Mouse (Mus musculus): ENCODE measurements at regions not wholly inside any gene's neighbourhood (a gene's known extent, or its start where the extent isn't known, plus 50 kb on each side); places are given as distances from the start of the nearest gene placed in this dataset.
"Not testable (repeated sequence)": the region's sequence is repeated elsewhere in the genome, so short reads cannot be mapped to it uniquely, and the experiment has no call there.

- DNase-seq: no peak
Measured at GRCm38 (mm10) chr16:51169294-51169693, 578.3 kb upstream of the Ccdc54 start.

DNA sequence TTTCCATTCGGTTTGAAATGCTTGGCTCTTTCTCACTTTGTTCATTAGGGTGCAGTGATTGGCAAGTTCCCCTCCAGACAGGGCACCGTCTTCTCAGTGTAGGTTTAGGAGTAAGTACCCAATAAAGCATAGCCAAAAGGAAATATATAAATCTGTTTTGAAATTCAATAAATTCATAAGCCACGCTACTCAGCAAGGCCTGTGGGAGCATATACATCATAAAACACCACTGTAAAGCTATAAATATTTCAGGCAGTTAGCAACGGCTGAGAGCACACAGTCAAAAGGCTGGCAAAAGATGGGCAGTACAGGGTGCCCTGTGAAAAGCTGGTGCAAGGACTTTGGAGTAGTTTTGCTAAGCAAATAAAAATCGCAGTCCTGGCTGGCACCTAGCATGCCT is 569.8 kb upstream of the Ccdc54 start:
- DNase-seq: no peak

- no peak for DNase-seq
Measured at GRCm38 (mm10) chr16:51138575-51138974, 547.6 kb upstream of the Ccdc54 start.

GRCm38 (mm10) chr16:51119835-51120234 is 528.9 kb upstream of the Ccdc54 start:
- peak; percentile 33 for DNase-seq

GRCm38 (mm10) chr16:51118365-51118764 is 527.4 kb upstream of the Ccdc54 start:
- DNase-seq: no peak

- no peak for DNase-seq
Measured at GRCm38 (mm10) chr16:51117836-51118235, 526.9 kb upstream of the Ccdc54 start.

GRCm38 (mm10) chr16:51109864-51110263 is 518.9 kb upstream of the Ccdc54 start:
- DNase-seq: no peak

- DNase-seq: no peak
Measured at GRCm38 (mm10) chr16:51107421-51107820, 516.5 kb upstream of the Ccdc54 start.

- no peak for DNase-seq
Measured at GRCm38 (mm10) chr16:51086556-51086955, 495.6 kb upstream of the Ccdc54 start.

GRCm38 (mm10) chr16:51080146-51080545 is 489.2 kb upstream of the Ccdc54 start:
- no peak for DNase-seq

GRCm38 (mm10) chr16:51048650-51049049 is 457.7 kb upstream of the Ccdc54 start:
- no peak for DNase-seq

- no peak for DNase-seq
Measured at GRCm38 (mm10) chr16:51048169-51048568, 457.2 kb upstream of the Ccdc54 start.

DNA sequence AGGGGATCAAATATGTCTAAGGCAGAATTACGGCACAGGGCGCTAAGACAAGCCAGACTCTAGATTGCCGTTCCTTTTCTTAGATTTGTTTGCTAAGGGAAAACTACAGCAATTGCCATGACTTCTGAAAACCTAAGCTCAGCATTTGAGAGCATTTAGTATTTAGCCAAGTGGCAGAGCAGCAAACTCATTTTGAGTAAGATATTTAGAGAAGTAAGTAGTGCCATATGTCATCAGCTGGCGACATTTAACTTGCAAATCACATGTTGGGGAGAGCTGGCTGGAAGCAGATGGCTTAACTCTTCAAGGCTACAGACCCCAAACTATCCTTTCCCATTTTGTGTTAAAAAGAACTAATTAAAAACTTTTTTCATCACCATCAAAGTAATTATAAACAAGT is 450.4 kb upstream of the Ccdc54 start:
- DNase-seq: peak; percentile 8

GRCm38 (mm10) chr16:51002876-51003275 is 411.9 kb upstream of the Ccdc54 start:
- DNase-seq: no peak

GRCm38 (mm10) chr16:50964395-50964794 is 373.4 kb upstream of the Ccdc54 start:
- no peak for DNase-seq

DNA sequence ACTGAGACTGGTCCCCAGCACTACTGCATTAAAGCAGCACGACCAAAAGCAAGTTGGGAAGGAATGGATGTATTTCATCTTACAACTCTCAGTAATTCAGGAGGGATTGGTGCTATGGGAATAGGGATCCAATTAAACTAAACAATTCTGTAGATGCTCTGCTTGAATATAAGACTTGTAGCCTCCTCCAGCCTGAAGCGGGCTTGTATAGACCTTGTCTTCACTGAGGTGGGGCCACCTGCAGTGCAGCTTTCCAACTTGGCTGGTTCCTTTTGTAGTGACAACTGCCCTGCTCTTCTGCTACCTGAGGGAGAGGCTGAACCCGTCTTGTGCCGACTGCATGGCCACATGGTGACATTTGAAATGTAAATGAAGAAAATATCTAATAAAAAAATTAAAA is 353.1 kb upstream of the Ccdc54 start:
- DNase-seq: no peak

- DNase-seq: not testable (repeated sequence)
Measured at GRCm38 (mm10) chr16:50943581-50943980, 352.6 kb upstream of the Ccdc54 start.

DNA sequence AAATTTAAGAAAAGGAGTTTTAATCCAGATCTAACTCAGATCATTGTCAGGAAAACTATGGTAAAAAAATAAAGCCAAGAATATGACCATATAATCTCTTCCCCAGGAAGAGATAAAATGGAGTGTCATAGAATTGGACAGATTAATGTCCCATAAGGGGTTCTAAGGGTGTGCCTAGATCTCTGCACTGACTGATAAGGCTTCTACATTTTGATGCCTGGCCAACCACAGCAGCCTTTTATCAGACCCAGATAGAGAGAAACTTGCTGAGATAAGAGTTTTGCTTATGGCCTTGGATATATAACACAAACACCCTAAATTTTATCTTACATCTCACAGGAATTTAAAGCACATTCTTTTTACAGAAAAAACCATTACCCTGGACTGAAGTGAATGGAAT is 351.3 kb upstream of the Ccdc54 start:
- no peak for DNase-seq

- no peak for DNase-seq
Measured at GRCm38 (mm10) chr16:50939316-50939715, 348.4 kb upstream of the Ccdc54 start.

DNA sequence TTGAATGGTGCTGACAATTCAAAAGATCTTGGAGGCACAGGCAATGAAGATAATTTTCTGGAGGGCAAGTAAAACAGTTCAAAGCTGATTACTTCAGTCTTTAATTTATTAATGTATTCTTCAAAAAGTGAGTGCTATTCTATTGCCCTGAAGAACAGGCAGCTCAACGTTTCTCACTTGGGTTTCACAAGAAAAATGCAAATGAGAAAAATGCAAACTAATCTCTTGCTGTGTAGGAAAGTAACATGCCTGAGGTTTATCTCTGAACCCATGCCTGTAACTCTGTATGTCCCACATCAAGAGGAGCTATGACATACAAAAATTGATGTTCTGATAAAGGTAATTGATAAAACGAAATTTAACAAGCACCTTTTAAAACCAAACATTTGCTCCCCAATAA is 316.8 kb upstream of the Ccdc54 start:
- no peak for DNase-seq

GRCm38 (mm10) chr16:50899151-50899550 is 308.2 kb upstream of the Ccdc54 start:
- DNase-seq: no peak

DNA sequence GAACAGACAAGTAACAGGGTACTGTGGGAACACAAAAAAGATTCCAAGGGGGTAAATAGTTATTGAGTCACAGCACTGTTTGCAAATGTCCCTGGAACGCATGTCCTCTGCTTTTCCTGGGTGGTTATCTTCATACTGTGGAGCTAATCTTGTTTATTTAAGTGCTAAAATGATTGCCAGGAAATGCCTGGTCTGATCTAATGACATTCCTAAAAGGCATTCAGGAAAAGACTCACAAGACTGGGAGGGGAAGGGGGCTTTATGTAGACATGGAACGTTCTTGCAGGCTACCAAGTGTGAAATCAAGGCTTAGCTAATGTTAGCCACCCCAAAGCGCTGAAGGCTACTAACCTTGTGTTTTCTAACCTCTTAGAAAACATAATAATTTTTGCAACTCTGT is 287.0 kb upstream of the Ccdc54 start:
- DNase-seq: no peak

DNA sequence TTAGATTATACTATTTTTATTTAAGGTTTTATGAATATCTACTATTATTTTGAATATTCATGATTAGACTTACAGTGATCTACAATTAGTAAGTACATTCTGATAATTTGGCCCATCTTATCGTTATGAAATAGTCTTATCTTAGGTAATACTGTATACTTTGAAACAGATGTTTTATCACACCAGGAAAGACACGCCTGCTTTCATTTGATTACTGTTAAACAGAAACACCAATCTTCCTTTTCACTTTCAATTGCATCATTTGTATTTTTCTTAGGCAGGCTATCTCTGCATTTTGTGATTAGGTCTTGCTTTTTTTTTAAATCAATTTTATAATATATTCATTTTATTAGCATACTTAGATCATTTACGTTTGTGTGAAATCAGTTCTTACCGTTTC is 280.4 kb upstream of the Ccdc54 start:
- no peak for DNase-seq

DNA sequence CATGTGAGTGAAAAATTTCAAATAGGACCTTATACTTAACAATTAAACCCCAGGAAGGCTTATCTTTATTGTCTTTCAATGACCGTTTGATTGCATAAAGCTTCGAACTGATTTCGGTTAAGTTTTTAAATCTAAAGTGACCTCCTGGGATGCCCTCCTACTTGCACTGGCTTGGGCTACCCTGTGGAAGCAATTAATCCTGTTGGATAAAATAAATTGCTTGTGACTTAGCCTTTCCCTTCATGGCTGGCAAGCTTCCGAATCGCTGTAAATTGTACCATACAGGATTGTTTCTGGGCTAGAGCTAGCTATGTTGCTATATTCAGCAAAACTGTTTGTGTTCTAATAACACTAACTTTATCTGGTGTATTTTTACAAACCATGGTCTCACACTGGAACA is 272.6 kb upstream of the Ccdc54 start:
- DNase-seq: no peak

DNA sequence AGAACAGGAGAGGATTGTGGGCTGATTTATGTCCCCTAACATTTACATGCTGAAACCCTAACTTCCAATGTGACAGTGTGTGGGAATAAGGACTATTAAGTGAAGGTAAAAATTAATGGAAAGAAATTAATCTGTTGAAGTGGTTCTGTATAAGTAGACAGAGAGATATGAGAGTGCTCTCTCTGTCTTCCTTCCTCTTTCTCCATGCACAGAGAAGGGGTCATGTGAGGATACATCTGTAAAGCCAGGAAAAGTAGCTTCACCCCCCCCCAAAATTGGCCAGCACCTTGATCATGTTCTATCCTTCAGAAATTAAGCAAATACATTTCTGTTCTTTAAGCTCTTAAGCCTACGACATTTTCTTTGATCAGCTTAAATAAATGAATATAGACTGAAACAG is 268.6 kb upstream of the Ccdc54 start:
- no peak for DNase-seq

GRCm38 (mm10) chr16:50852081-50852480 is 261.1 kb upstream of the Ccdc54 start:
- no peak for DNase-seq
